Comparison of ENCODE assay signal across 9 mouse cellular contexts in genomic region chr3:80802596-80803081, GRCm38 (mm10). TPM values are rescaled to one million over a fixed set of nuclear protein-coding genes. Genes with fewer than 3 reads are reported as not detected.
A peak's percentile ranks its signal among the peaks of the same experiment; 100 is the strongest.
DNase-seq lines count a peak whose midpoint lies in the region; ATAC-seq and TF ChIP-seq lines count a peak whose summit lies in the region.
"Had no signal": no experiment of that assay in that cellular context is flagged by ENCODE, and none has a peak within 500 bp of the region (broad histone marks: within the 10 kb centered on the region; RNA-seq: fewer than 3 reads in every experiment).

Gria2 (minus strand) TSS chr3:80802835.

- peak; percentile 96 for DNase-seq in lung, embryonic 14.5 days
- DNase-seq in lung, adult 2 months: no peak
- peak; percentile 76 for DNase-seq in embryo, embryonic 11.5 days (ENCODE audit: low read depth, low spot score)
- peak; percentile 4 for DNase-seq in heart, adult 8-10 months (ENCODE audit: low spot score)
- DNase-seq in thymus, adult 18-20 months: peak; percentile 11 to 12

- no peak for TF ChIP-seq POLR2A in lung, adult 2 months (IDR thresholded peaks at IDR 0.05; ENCODE audit: borderline replicate concordance, extremely low read depth, low read depth, low read length)

- H3K4me2 ChIP-seq in lung, embryonic 14.5 days: peak within 1 kb of the TSS; percentile 72
- peak within 1 kb of the TSS; percentile 85 for H3K4me2 ChIP-seq in kidney, embryonic 14.5 days (replicated peaks; ENCODE audit: low read depth, low read length)
- H3K4me2 ChIP-seq in limb, embryonic 12.5 days: peak within 1 kb of the TSS; percentile 94
- peak within 1 kb of the TSS; percentile 79 for H3K4me2 ChIP-seq in neural tube, embryonic 12.5 days (replicated peaks)

- no peaks in the 10 kb centered on the region for H3K36me3 ChIP-seq in lung, embryonic 14.5 days (ENCODE audit: insufficient read depth)
- H3K36me3 ChIP-seq in kidney, embryonic 14.5 days (ENCODE audit: control insufficient read depth, insufficient read depth, low read length): no peaks in the 10 kb centered on the region
- no peaks in the 10 kb centered on the region for H3K36me3 ChIP-seq in limb, embryonic 12.5 days
- no peaks in the 10 kb centered on the region for H3K36me3 ChIP-seq in neural tube, embryonic 12.5 days

- H3K9me3 ChIP-seq in lung, embryonic 14.5 days (ENCODE audit: low read depth, low read length): no peaks in the 10 kb centered on the region
- H3K9me3 ChIP-seq in kidney, embryonic 14.5 days (ENCODE audit: control insufficient read depth, low read length): no peaks in the 10 kb centered on the region
- H3K9me3 ChIP-seq in limb, embryonic 12.5 days: no peaks in the 10 kb centered on the region
- H3K9me3 ChIP-seq in neural tube, embryonic 12.5 days: no peaks in the 10 kb centered on the region

- no peaks in the 10 kb centered on the region; the same call in 1 of the 2 replicates for H3K4me1 ChIP-seq in lung, embryonic 14.5 days (ENCODE audit: insufficient read depth)
- H3K4me1 ChIP-seq in lung, adult 2 months (ENCODE audit: control insufficient read depth, insufficient read depth, low read length): no peaks in the 10 kb centered on the region
- peaks cover 14% of the 10 kb centered on the region; the same call in 1 of the 2 replicates for H3K4me1 ChIP-seq in kidney, embryonic 14.5 days (ENCODE audit: control insufficient read depth, insufficient read depth, low read length)
- H3K4me1 ChIP-seq in limb, embryonic 12.5 days (replicated peaks): peaks cover 23% of the 10 kb centered on the region
- peaks cover 6% of the 10 kb centered on the region; the same call in 1 of the 2 replicates for H3K4me1 ChIP-seq in neural tube, embryonic 12.5 days

- peaks cover 27% of the 10 kb centered on the region for H3K27me3 ChIP-seq in lung, embryonic 14.5 days (ENCODE audit: insufficient read depth, low read length)
- peaks cover 21% of the 10 kb centered on the region for H3K27me3 ChIP-seq in kidney, embryonic 14.5 days (ENCODE audit: control insufficient read depth, insufficient read depth, low read length)
- H3K27me3 ChIP-seq in limb, embryonic 12.5 days: peaks cover 29% of the 10 kb centered on the region
- no peaks in the 10 kb centered on the region for H3K27me3 ChIP-seq in neural tube, embryonic 12.5 days (replicated peaks)
- H3K27me3 ChIP-seq: CH12.LX had no signal

- no peak within 1 kb of the TSS for H3K27ac ChIP-seq in lung, embryonic 14.5 days (ENCODE audit: low read depth)
- H3K27ac ChIP-seq in kidney, embryonic 14.5 days (ENCODE audit: low read depth, low read length): no peak within 1 kb of the TSS
- H3K27ac ChIP-seq in limb, embryonic 12.5 days: no peak within 1 kb of the TSS
- peak within 1 kb of the TSS; percentile 57; the same call in 1 of the 2 replicates for H3K27ac ChIP-seq in neural tube, embryonic 12.5 days

- no peak for TF ChIP-seq CTCF in lung, embryonic 14.5 days (IDR thresholded peaks at IDR 0.05; ENCODE audit: low read depth)
- no peak for TF ChIP-seq CTCF in lung, adult 2 months (IDR thresholded peaks at IDR 0.05; ENCODE audit: insufficient read depth, low read length)

- WGBS in lung, embryonic 14.5 days: under 1% methylated on average over 35 of the region's 35 CpGs
- 1% methylated on average over 35 of the region's 35 CpGs for WGBS in lung, adult 2 months
- under 1% methylated on average over 35 of the region's 35 CpGs for WGBS in kidney, embryonic 14.5 days
- under 1% methylated on average over 35 of the region's 35 CpGs for WGBS in limb, embryonic 12.5 days
- 0% methylated on average over 33 of the region's 35 CpGs for WGBS in neural tube, embryonic 12.5 days

- H3K9ac ChIP-seq in lung, embryonic 14.5 days: no peak within 1 kb of the TSS
- peak within 1 kb of the TSS; percentile 18; the same call in 1 of the 2 replicates for H3K9ac ChIP-seq in kidney, embryonic 14.5 days (ENCODE audit: low read depth, low read length)
- H3K9ac ChIP-seq in limb, embryonic 12.5 days (replicated peaks): no peak within 1 kb of the TSS
- peak within 1 kb of the TSS; percentile 73 for H3K9ac ChIP-seq in neural tube, embryonic 12.5 days

- peak; percentile 98 for ATAC-seq in lung, embryonic 14.5 days (ENCODE audit: insufficient read depth)
- ATAC-seq in kidney, embryonic 14.5 days (ENCODE audit: low FRiP score, low TSS enrichment): peak; percentile 97
- ATAC-seq in limb, embryonic 12.5 days (ENCODE audit: insufficient number of reproducible peaks, insufficient read depth, low FRiP score, low TSS enrichment, low read depth): peak; percentile 91
- ATAC-seq in neural tube, embryonic 12.5 days (ENCODE audit: low FRiP score, low read depth): peak; percentile 90

- peak within 1 kb of the TSS; percentile 34 for H3K4me3 ChIP-seq in lung, embryonic 14.5 days (ENCODE audit: low read depth, low read length)
- no peak within 1 kb of the TSS for H3K4me3 ChIP-seq in lung, adult 2 months (replicated peaks; ENCODE audit: extremely low read depth, low read depth, low read length)
- H3K4me3 ChIP-seq in kidney, embryonic 14.5 days (ENCODE audit: low read length): peak within 1 kb of the TSS; percentile 38
- peak within 1 kb of the TSS; percentile 47 for H3K4me3 ChIP-seq in limb, embryonic 12.5 days (replicated peaks)
- peak within 1 kb of the TSS; percentile 56 for H3K4me3 ChIP-seq in neural tube, embryonic 12.5 days

RNA-seq across cellular contexts. Expression of gene Gria2, which starts in this region (rescaled TPM):
- polyA plus RNA-seq in lung, embryonic 14.5 days (2014; fragmentation: Nextera tagmentation; extraction: Ambion mirVana): 0.16 and 0.17 TPM in 2 replicates
- polyA plus RNA-seq in lung, adult 2 months (2012; rRNA removed): 0.09 and 0.10 TPM in 2 replicates
- under 1 TPM; 0.08 to 0.16 (median 0.11) TPM for total RNA-seq in heart, adult 8-10 months (2022)
- polyA plus RNA-seq in kidney, embryonic 14.5 days (2014; fragmentation: Nextera tagmentation; extraction: Ambion mirVana): 0.87 and 1.0 TPM in 2 replicates
- polyA plus RNA-seq in limb, embryonic 12.5 days (2016; fragmentation: Nextera tagmentation; extraction: Ambion mirVana): 2.9 and 3.5 TPM in 2 replicates
- 49.4 and 50.0 TPM in 2 replicates for polyA plus RNA-seq in neural tube, embryonic 12.5 days (2016; fragmentation: Nextera tagmentation; extraction: Ambion mirVana)
- total RNA-seq: CH12.LX had no signal

Comparison
In these comparisons a context has a peak if more than half of its experiments do, and no peak if none do; other contexts are left out.
1. RNA of gene Gria2 (polyA plus RNA-seq): 49.4 to 50.0 TPM in neural tube, embryonic 12.5 days; 2.9 to 3.5 TPM in limb, embryonic 12.5 days, 0.87 to 1.0 TPM in kidney, embryonic 14.5 days, 0.16 to 0.17 TPM in lung, embryonic 14.5 days and 0.09 to 0.10 TPM in lung, adult 2 months; every median in the first group is over 10 times any median in the second.
2. Peak in DNase-seq, ATAC-seq, H3K4me3 ChIP-seq and H3K4me2 ChIP-seq in lung, embryonic 14.5 days; RNA of the gene not detected or under 1 TPM.
3. Peak in DNase-seq in heart, adult 8-10 months; RNA of the gene not detected or under 1 TPM.
4. H3K9ac ChIP-seq: peak in kidney, embryonic 14.5 days (single experiment) and neural tube, embryonic 12.5 days (single experiment); none in lung, embryonic 14.5 days (single experiment) and limb, embryonic 12.5 days (single experiment).
5. Peak in every context shown above with its lines, with median percentiles within 50 percentile points of each other: ATAC-seq and H3K4me2 ChIP-seq.